Mouse (Mus musculus) cerebellum, adult 2 months (tissue): ENCODE results near the gene Ctnna2.

ENCODE experiments used
- CTCF ChIP-seq: fragments of 200-500 bp; IDR thresholded peaks from 2 replicates; pipeline ENCODE4 v1.5.1; 2011; ENCODE audit warnings: low read depth, mild to moderate bottlenecking, control low read depth, low read length, moderate library complexity, borderline replicate concordance; ENCODE audit not compliant: insufficient read depth
- POLR2A ChIP-seq: fragments of 200-500 bp; IDR thresholded peaks from 2 replicates; pipeline ENCODE4 v1.6.1; 2011; ENCODE audit warnings: low read length, control low read depth, borderline replicate concordance; ENCODE audit not compliant: insufficient read depth

DNA sequence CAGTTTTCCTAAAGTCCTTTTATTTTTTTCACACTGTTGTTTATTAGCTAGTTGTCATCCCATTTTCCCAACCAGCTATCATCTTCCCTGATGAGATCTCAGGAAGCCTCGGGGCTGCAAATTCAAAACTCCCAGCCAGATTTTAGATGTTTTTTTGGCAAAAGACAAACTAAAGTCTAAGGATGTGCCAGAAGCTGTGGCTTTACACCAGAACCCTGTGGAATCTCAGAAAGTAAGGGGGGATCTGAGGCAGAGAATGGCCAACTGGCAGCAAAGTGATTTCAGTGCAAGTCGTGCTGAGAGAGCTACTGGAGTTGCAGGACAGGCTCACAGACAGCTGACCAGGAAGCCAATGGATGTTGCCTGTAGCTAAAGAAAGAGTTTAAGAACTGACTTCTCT is 451.9 kb downstream of the Ctnna2 start:
- TF ChIP-seq POLR2A (no peak), CTCF (no peak)
